Mouse (Mus musculus) right cerebral cortex, postnatal 10 days (tissue): ENCODE measurements around the gene Sema6c.
"Not testable (repeated sequence)": the region's sequence is repeated elsewhere in the genome, so short reads cannot be mapped to it uniquely, and the experiment has no call there.

Experiments
- DNase-seq, 2 experiments: peaks; one replicate each; pipeline ENCODE4 v3.0.0; 2021; ENCODE audit warnings: low spot score in 2 of 2

Gene Sema6c

DNA sequence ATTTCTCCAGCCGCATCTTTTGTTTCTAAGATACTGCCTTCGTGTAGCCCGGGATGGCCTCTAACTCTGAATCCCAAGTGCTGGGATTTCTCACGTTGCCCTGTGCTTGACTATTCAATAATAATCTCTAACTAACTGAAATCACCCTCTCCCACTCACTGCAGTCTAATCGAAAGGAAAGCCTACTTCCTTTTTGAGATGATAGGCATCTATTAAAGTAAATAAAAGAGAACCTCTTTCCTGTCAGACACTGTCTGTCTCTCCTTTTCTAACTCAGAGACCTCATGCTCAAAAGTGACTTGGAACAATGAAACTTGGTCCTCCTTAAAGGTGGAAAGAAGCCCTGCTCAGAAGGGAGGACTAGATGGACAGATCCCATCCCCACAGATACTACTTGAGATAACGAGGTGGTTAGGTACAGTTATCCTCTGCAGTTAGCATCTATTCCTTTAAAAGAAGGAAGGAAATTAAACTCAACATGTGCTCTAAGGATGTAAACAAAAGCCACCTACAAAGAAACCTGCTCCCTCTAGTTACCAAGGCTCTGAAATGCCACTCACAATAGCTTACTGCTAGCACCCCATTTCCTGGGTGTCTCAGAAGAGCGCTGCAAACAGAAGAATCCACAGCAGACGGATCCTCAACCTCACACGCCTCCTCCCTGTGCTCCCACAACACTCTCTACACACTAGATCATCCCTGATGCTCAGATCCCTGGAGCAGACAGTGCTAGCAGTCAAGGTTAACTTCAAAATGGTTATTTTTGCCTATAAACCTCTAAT is 24.7 kb downstream of the Sema6c start:
- DNase-seq = no peak

- DNase-seq = no peak
These were observed 25.8 kb downstream of the Sema6c start for GRCm38 (mm10) chr3:95186100-95186499.

GRCm38 (mm10) chr3:95186888-95187287 is 26.6 kb downstream of the Sema6c start:
- no peak for DNase-seq

GRCm38 (mm10) chr3:95194721-95195135 is 34.5 kb downstream of the Sema6c start:
- no peak for DNase-seq

DNA sequence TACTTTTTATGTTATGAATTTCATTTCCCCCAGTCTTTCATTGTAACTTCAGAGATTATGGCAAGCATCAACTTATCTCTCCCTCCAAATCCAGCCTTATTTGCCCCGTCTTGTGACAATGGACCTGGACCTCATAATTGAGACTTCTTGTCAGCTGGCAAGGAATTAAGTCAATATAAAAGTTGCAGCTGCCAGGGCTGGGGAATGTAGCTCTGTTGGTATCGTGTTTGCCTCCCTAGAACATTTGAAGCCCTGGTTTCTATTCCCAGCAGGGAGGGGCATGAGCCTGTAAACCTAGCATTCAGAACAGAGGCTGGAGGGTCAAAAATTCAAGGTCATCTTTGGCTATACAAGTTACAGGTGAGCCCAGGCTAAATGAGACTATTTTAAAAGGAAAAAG is 35.5 kb downstream of the Sema6c start:
- no peak for DNase-seq

GRCm38 (mm10) chr3:95199101-95199500 is 38.8 kb downstream of the Sema6c start:
- no peak for DNase-seq

- DNase-seq = no peak
These were observed 39.9 kb downstream of the Sema6c start for GRCm38 (mm10) chr3:95200132-95200531.

DNA sequence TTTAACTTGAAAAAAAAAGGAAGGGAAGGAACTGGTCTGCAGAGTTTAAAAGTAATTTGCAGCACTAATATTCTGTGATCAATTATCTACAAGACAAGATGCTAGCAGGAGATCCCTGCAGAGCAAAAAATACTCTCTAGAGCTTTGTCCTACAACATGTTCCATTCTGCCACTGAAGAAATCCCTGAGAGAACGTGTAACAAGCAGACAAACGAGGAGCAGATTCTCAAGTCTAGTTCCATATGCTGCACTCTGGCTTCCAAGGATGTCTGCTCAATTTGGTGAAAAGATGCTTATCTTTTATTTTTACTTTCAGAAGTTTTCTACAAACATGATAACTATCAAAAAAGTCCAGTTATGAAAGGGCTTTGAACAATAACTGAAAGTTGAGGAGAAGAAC is 40.3 kb downstream of the Sema6c start:
- no peak for DNase-seq

DNA sequence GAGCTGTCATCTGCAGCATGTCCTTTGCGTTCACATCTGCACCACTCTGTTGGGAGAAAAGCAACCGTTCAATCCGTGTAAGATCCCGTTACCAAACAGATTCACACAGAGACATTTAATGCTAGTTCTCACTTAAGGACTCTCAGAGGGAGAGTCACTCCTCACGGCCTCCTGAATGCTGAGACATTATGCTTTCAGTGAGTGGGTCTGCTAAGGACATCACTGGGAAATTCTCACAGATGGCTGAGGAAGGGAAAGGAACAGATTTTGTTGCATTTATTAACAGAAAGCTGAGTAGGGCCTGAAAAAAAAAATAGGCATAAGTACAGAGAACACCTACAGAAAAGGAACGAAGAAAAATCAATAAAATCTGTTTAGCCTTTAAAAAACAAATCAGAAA is 43.6 kb downstream of the Sema6c start:
- peak; percentile 45 to 76 for DNase-seq

- DNase-seq = no peak
These were observed 48.0 kb downstream of the Sema6c start for GRCm38 (mm10) chr3:95208286-95208685.

GRCm38 (mm10) chr3:95210585-95210984 is 50.3 kb downstream of the Sema6c start:
- DNase-seq = no peak

DNA sequence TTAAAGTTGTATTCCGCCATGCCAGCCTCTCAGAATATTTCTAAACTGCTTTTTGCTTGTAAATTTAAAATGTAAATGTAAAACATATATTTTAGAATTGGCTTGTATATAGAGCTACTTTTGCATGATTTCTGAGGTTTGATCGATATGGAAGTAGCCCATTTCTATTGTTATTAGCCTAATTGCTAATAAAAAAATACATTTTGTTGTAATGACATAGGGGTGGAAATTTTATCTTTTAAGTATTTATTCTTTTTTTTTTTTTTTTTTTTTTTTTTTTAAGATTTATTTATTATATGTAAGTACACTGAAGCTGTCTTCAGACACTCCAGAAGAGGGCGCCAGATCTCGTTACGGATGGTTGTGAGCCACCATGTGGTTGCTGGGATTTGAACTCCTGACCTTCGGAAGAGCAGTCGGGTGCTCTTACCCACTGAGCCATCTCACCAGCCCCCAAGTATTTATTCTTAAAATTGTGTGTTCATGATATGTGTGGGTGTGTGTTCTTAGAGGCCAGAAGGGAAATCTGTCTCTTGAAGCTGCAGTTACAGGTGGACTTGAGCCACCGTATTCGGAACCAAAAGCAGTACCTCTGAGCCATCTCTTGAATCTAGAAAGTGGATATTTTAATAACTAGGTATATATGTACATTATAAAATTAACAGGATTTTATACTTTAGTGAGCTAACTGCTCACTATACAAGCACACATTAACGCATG is 52.8 kb downstream of the Sema6c start:
- not testable (repeated sequence) for DNase-seq

DNA sequence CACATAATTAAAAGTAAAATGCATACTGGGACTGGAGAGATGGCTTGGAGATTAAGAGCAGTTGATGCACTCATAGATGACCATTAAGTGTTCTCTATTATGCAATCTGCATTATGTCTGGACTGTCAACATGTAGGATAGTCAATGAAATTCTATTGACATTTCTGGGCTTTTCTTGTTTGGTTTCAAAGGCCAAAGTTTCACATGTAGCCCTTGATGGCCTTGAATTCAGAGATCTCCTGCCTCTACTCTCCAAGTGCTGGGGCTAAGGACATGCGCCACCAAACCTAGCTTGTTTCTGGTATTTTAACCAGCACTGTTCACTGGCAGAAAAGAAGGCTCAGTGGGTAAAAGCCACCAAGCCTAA is 53.3 kb downstream of the Sema6c start:
- DNase-seq = no peak

GRCm38 (mm10) chr3:95216655-95217254 is 56.5 kb downstream of the Sema6c start:
- DNase-seq = no peak

DNA sequence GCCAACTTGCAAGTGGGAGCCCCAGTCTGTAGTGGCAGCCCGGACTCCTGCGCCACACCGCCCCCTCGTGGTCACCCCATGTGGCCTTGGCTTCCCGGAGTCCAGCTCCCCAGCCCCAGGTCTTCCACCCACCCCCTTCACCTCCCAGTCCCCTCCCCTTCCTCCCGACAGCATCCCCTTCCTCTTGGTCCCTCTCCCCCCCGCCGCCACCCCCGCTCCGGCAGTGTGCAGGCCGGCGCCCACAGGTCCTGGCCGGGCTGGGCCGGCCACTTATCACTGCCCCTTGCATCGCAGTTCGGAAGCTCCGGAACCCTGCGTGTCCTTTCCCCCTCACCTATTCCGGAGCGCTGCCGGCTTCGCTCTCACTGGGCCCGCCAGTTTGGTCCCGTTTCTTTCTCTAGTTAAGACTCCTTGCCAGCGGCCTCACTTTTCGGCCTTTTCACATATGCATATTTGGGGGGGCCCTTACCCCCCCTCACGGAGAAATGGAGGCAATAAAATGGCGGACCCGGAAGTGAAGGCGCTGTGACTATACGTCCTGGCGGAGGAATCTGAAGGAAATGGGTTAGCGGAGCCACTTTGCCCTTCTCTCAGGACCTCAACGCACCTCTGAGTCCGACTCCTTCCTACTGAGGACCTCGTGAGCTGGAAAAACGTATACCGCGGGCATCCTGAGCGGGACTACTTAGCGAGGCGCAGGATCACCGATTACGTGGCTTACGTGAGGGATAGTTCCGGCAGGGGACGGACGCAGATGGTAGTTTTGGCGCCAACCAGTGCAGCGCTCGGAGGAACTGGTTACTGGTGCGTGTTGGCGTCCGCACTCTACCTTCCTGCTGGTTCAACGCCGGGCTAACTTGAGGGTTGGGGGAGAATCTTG is 57.2 kb downstream of the Sema6c start, which contains the start of gene Gabpb2:
Gene Gabpb2, minus strand, starts transcription at position 662 of the 880 bp plus-strand sequence.
- DNase-seq = peak; percentile 91 to 94

DNA sequence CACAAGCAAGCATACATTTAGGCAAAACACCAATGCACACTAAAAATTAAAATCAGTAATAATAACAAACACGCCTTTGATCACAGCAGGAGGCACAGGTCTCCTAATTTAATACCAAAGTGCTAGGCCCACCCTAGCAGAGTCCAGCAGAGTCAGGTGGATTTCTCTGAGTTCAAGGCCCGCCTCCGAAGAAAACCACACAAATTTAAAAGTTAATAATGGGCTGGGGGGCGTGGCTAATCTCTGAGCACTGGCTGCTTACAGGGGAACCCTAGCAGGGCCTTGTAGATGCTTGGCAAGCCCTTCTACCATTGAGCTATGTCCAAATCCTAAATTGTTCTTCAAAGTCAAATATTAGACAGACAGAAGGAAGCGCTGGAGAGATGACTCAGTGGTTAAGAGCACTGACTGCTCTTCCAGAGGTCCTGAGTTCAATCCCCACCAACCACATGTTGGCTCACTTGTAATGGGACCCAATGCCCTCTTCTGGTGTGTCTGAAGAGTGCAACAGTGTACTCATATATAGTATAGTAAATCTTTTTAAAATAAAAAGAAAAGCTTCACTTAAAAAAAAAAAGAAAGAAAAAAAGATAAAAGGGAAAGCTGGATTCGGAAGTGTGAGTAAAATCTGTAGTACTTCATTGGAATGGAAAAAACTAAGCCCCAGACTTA is 58.3 kb downstream of the Sema6c start:
- no peak for DNase-seq

DNA sequence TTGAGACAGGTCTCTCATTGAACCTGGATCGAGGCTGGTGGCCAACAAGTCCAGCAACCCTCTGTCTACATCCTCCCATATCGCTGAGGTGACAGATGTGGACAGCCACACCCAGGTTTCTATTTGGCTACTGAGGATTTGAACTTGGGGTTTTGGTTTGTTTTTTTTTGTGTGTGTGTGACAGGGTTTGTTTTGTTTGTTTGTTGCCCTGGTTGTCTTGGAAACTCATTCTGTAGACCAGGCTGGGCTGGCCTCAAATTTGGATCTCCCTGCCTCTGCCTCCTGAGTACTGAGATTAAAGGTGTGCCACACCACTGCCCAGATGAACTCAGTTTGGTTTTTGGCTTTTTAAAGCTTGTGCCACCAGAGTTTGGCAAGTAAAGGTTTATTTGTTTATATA is 62.8 kb downstream of the Sema6c start:
- DNase-seq = no peak
